Mouse (Mus musculus): ENCODE results near the gene Sf3a3.

GRCm38 (mm10) chr4:124762858-124763452 is 48.4 kb downstream of the Sf3a3 start:
- TF ChIP-seq ZNF384 (IDR thresholded peaks at IDR 0.05; ENCODE audit: low read depth, low read length) (no peak), ZC3H11A (IDR thresholded peaks at IDR 0.05; ENCODE audit: borderline replicate concordance, low read depth, low read length) (no peak), CHD2 (IDR thresholded peaks at IDR 0.05; ENCODE audit: low read depth, low read length) (no peak), MAFK (IDR thresholded peaks at IDR 0.05; ENCODE audit: insufficient read depth, low read depth, low read length) (no peak)

Measured in ES-E14 (cell line).